Mouse (Mus musculus) heart, postnatal 36 days (tissue): ENCODE measurements around the gene 6030445D17Rik. TPM values are rescaled to one million over a fixed set of nuclear protein-coding genes. Genes with fewer than 3 reads are reported as not detected.
A peak's percentile ranks its signal among the peaks of the same experiment; 100 is the strongest.

Experiments used
- DNase-seq, 2 experiments: peaks; one replicate each; pipeline ENCODE4 v3.0.0; 2021 to 2022
- intact Hi-C: fragments of 180-260 bp; cut with DNase I; formaldehyde crosslinking; loops from one replicate; pipeline ENCODE4 v1.15.1; 2025
- total RNA-seq, 2 experiments: library from RNA; stranded (reverse); gene quantifications; 2 replicates each; pipeline ENCODE4 v1.2.3; 2021

The 6030445D17Rik gene
- total RNA-seq = under 1 TPM; 0.17 to 0.35 TPM

GRCm38 (mm10) chr4:136462086-136462838 is at the start of gene 6030445D17Rik:
6030445D17Rik (plus strand) TSS chr4:136462250.
- peak; percentile 83 to 87 for DNase-seq
- intact Hi-C loops = loop anchor here (5.0 kb wide), 1 partner anchor 140 kb away; the partner anchor contains the start of gene Kdm1a

GRCm38 (mm10) chr4:136415477-136415876 is 46.6 kb upstream of the 6030445D17Rik start:
- no peak for DNase-seq
- intact Hi-C loops = no loop called here

GRCm38 (mm10) chr4:136418962-136419361 is 43.1 kb upstream of the 6030445D17Rik start:
- DNase-seq = no peak

GRCm38 (mm10) chr4:136419386-136419785 is 42.7 kb upstream of the 6030445D17Rik start:
- intact Hi-C loops = no loop called here
- no peak for DNase-seq

More at GRCm38 (mm10) chr4:136418962-136419361, 43.1 kb upstream of the 6030445D17Rik start:
- intact Hi-C loops = no loop called here

- intact Hi-C loops = no loop called here
- no peak for DNase-seq
Observed at GRCm38 (mm10) chr4:136423224-136423623, 38.8 kb upstream of the 6030445D17Rik start, which contains the start of gene Htr1d. Htr1d (plus strand) TSS chr4:136423524.

GRCm38 (mm10) chr4:136424120-136424999 is 37.7 kb upstream of the 6030445D17Rik start:
- DNase-seq = no peak
- intact Hi-C loops = no loop called here

- intact Hi-C loops = no loop called here
- DNase-seq = no peak
Observed at GRCm38 (mm10) chr4:136425000-136425288, 37.1 kb upstream of the 6030445D17Rik start.

- DNase-seq = peak in 1 of 2 experiments; percentile 20
- intact Hi-C loops = loop anchor here (2.0 kb wide), 1 partner anchor 190 kb away; no protein-coding TSS in a partner anchor
Observed at GRCm38 (mm10) chr4:136430609-136431375, 31.3 kb upstream of the 6030445D17Rik start.

GRCm38 (mm10) chr4:136431376-136431693 is 30.7 kb upstream of the 6030445D17Rik start:
- peak; percentile 50 to 65 for DNase-seq
- intact Hi-C loops = loop anchor here (2.0 kb wide), 1 partner anchor 189 kb away; no protein-coding TSS in a partner anchor

GRCm38 (mm10) chr4:136434029-136434428 is 28.0 kb upstream of the 6030445D17Rik start:
- intact Hi-C loops = no loop called here
- DNase-seq = no peak

- intact Hi-C loops = no loop called here
- DNase-seq = no peak
Observed at GRCm38 (mm10) chr4:136439106-136439505, 22.9 kb upstream of the 6030445D17Rik start.

- DNase-seq = peak in 1 of 2 experiments; percentile 35
- intact Hi-C loops = no loop called here
Observed at GRCm38 (mm10) chr4:136441354-136442043, 20.6 kb upstream of the 6030445D17Rik start.

- intact Hi-C loops = no loop called here
- no peak for DNase-seq
Observed at GRCm38 (mm10) chr4:136444561-136444960, 17.5 kb upstream of the 6030445D17Rik start.

- DNase-seq = no peak
- intact Hi-C loops = loop anchor here (5.0 kb wide), 1 partner anchor 77 kb away; no protein-coding TSS in a partner anchor
Observed at GRCm38 (mm10) chr4:136449795-136450194, 12.3 kb upstream of the 6030445D17Rik start.

- DNase-seq = no peak
- intact Hi-C loops = loop anchor here (5.0 kb wide), 1 partner anchor 78 kb away; no protein-coding TSS in a partner anchor
Observed at GRCm38 (mm10) chr4:136450271-136450670, 11.8 kb upstream of the 6030445D17Rik start.

- intact Hi-C loops = loop anchor here (5.0 kb wide), 1 partner anchor 79 kb away; no protein-coding TSS in a partner anchor
Observed at GRCm38 (mm10) chr4:136451564-136451963, 10.5 kb upstream of the 6030445D17Rik start.

GRCm38 (mm10) chr4:136452286-136452685 is 9.8 kb upstream of the 6030445D17Rik start:
- intact Hi-C loops = loop anchor here (5.0 kb wide), 1 partner anchor 80 kb away; no protein-coding TSS in a partner anchor
- no peak for DNase-seq

More at GRCm38 (mm10) chr4:136451564-136451963, 10.5 kb upstream of the 6030445D17Rik start:
- DNase-seq = no peak

GRCm38 (mm10) chr4:136452792-136453191 is 9.3 kb upstream of the 6030445D17Rik start:
- intact Hi-C loops = loop anchor here (5.0 kb wide), 1 partner anchor 80 kb away; no protein-coding TSS in a partner anchor
- no peak for DNase-seq

GRCm38 (mm10) chr4:136454850-136455260 is 7.2 kb upstream of the 6030445D17Rik start:
- intact Hi-C loops = loop anchor here (1.0 to 5.0 kb wide), 3 partner anchors 71 to 166 kb away; no protein-coding TSS in a partner anchor

More at GRCm38 (mm10) chr4:136454850-136455260, 7.2 kb upstream of the 6030445D17Rik start:
- peak; percentile 87 to 89 for DNase-seq
